Mouse (Mus musculus) brown adipose tissue, adult 24 weeks (tissue): ENCODE measurements at regions not wholly inside any gene's neighbourhood (a gene's known extent, or its start where the extent isn't known, plus 50 kb on each side); places are given as distances from the start of the nearest gene placed in this dataset.

ENCODE experiments used
- H3K27ac ChIP-seq: fragments of 200-500 bp; replicated peaks from 2 replicates; pipeline ENCODE4 v1.5.1; 2012; ENCODE audit warnings: low read depth, mild to moderate bottlenecking, low read length
- H3K4me1 ChIP-seq: fragments of 200-500 bp; 2 replicates; pipeline ENCODE4 v1.6.1; 2012; ENCODE audit warnings: low read length, mixed read lengths; ENCODE audit not compliant: control insufficient read depth, insufficient read depth, insufficient read length
- H3K4me3 ChIP-seq: fragments of 200-500 bp; 2 replicates; pipeline ENCODE4 v1.5.1; 2012; ENCODE audit warnings: low read depth, mild to moderate bottlenecking, low read length, moderate library complexity; ENCODE audit not compliant: insufficient read depth

GRCm38 (mm10) chr12:39952854-39953253 lies 85.0 kb downstream of the Arl4a start:
- Histone ChIP-seq H3K27ac (peak overlapping the region; percentile 85), H3K4me1 (peaks cover 8% of the 10 kb centered on the region)

GRCm38 (mm10) chr12:39951911-39952310 lies 85.9 kb downstream of the Arl4a start:
- H3K4me3 ChIP-seq, result no peak overlapping the region
- peaks cover 8% of the 10 kb centered on the region for H3K4me1 ChIP-seq
- H3K27ac ChIP-seq, result peak overlapping the region; percentile 88

More at GRCm38 (mm10) chr12:39952854-39953253, 85.0 kb downstream of the Arl4a start:
- no peak overlapping the region for H3K4me3 ChIP-seq

GRCm38 (mm10) chr12:39950270-39950801 lies 87.5 kb downstream of the Arl4a start:
- peaks cover 8% of the 10 kb centered on the region for H3K4me1 ChIP-seq
- no peak overlapping the region for H3K4me3 ChIP-seq

DNA sequence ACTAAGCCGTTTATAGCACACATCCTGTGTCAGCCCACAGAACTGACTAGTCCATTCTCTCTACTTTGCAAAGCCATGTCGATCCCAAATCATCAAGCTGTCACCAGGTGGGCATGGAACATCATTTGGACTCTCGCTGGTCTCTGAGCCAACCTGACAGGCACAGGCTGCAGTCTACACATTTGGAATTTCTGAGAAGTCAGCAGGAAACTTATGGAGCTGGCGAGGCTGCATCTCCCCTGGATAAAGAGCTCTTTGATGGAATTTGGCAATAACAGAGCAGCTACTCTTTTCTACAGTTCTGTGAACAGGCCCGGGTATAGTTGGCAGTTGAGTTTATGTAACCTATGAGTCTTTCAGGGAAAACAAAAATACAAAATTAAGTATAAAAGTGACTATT lies 94.9 kb downstream of the Arl4a start:
- H3K4me1 ChIP-seq, result no peaks in the 10 kb centered on the region
- H3K27ac ChIP-seq, result no peak overlapping the region
- H3K4me3 ChIP-seq, result no peak overlapping the region

More at GRCm38 (mm10) chr12:39950270-39950801, 87.5 kb downstream of the Arl4a start:
- no peak overlapping the region for H3K27ac ChIP-seq

- Histone ChIP-seq H3K4me1 (no peaks in the 10 kb centered on the region), H3K4me3 (no peak overlapping the region), H3K27ac (no peak overlapping the region)
Measured at GRCm38 (mm10) chr12:39941162-39941561, 96.7 kb downstream of the Arl4a start.

DNA sequence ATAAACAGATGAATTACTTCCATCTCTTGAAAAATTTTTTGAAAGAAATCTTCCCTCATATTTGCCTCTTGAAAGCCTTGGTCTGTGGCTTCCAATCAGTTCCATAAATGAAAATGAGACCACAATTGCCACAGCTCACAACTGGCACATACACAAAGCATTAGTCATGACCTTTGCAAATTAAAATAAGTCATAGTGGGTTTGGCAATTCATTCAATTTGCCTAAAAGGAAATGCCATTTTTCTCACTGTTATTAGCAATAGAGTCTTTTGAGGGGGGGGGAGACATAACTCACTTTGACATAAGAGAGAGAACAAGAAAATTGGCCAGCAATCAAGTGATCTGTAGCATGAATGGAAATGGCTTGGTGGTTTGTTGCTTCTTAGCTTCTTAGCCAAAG lies 98.8 kb downstream of the Arl4a start:
- Histone ChIP-seq H3K4me3 (no peak overlapping the region), H3K27ac (no peak overlapping the region), H3K4me1 (0 out of 2 replicates have a peak, but pooled peaks cover 5% of the 10 kb centered on the region)

GRCm38 (mm10) chr12:39938211-39938610 lies 99.6 kb downstream of the Arl4a start:
- 0 out of 2 replicates have a peak, but pooled peaks cover 5% of the 10 kb centered on the region for H3K4me1 ChIP-seq
- no peak overlapping the region for H3K27ac ChIP-seq
- no peak overlapping the region for H3K4me3 ChIP-seq

- H3K4me1 ChIP-seq, result 0 out of 2 replicates have a peak, but pooled peaks cover 5% of the 10 kb centered on the region
- H3K4me3 ChIP-seq, result no peak overlapping the region
- no peak overlapping the region for H3K27ac ChIP-seq
Measured at GRCm38 (mm10) chr12:39936331-39936730, 101.5 kb downstream of the Arl4a start.

DNA sequence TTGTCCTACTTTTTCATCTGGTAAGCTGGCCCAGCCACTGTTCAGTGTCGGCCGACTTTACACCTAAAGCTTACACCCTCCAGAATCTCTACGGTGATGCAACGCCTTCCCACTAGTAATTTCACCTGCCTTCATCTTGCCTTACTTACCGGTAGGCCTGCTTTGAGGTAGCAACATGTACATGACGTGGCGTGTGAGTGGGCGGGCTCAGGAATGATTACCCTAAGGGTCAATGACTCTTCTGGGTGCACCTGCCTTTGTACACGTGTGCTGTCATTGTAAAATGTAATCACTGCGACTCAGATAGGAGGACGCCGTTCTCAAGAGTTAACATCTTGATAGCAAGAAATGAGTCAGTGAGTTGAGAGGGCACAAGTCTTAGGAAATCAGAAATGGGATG lies 102.0 kb downstream of the Arl4a start:
- H3K27ac ChIP-seq, result no peak overlapping the region
- no peak overlapping the region for H3K4me3 ChIP-seq

GRCm38 (mm10) chr12:39934877-39935276 lies 102.9 kb downstream of the Arl4a start:
- 0 out of 2 replicates have a peak, but pooled peaks cover 5% of the 10 kb centered on the region for H3K4me1 ChIP-seq
- H3K4me3 ChIP-seq, result no peak overlapping the region
- no peak overlapping the region for H3K27ac ChIP-seq

More for the DNA sequence above, 102.0 kb downstream of the Arl4a start:
- 0 out of 2 replicates have a peak, but pooled peaks cover 5% of the 10 kb centered on the region for H3K4me1 ChIP-seq

GRCm38 (mm10) chr12:39931251-39931650 lies 106.6 kb downstream of the Arl4a start:
- Histone ChIP-seq H3K4me1 (0 out of 2 replicates have a peak, but pooled peaks cover 5% of the 10 kb centered on the region), H3K27ac (no peak overlapping the region), H3K4me3 (no peak overlapping the region)

DNA sequence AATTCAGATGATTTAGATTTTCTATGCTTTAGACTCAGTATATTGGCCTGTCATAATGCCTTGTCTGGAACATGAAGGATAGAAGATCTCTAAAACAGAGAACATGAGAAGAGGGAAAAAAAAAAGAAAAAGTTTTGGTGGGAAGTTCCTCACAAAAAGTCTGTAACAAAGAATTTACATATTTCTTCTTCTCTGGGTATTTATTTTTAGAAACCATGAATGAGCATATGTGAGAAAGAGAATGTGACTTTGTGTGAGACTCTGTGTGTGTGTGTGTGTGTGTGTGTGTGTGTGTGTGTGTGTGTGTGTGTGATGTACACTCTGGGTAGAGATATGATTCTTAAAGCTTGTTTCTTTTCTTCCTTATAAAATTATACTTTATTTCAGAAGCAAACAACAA lies 109.9 kb downstream of the Arl4a start:
- H3K4me3 ChIP-seq, result no peak overlapping the region
- no peaks in the 10 kb centered on the region for H3K4me1 ChIP-seq
- H3K27ac ChIP-seq, result no peak overlapping the region

DNA sequence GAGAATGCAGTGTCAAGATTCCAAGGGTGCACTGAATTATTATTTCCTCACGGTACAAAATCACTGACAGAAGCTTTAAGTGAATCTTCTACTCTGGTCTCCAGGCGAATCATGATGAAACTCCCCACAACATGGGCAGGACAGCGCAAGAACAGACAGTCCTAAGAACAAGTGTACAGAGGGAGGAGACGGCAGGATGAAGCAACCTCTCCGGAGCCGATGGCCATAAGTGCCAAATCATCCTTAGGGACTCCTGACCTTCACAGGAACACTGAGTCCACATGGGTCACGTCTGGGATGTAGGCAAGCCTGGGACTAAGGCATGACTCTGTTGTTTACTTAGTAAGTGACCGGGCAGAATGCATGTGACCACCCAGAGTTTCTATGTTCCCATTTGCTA lies 110.8 kb downstream of the Arl4a start:
- Histone ChIP-seq H3K4me3 (no peak overlapping the region), H3K4me1 (no peaks in the 10 kb centered on the region), H3K27ac (peak overlapping the region; percentile 65)

- no peaks in the 10 kb centered on the region; the same call in 1 of the 2 replicates for H3K4me1 ChIP-seq
- no peak overlapping the region for H3K4me3 ChIP-seq
- H3K27ac ChIP-seq, result no peak overlapping the region
Measured at GRCm38 (mm10) chr12:39921481-39921880, 116.3 kb downstream of the Arl4a start.

- H3K4me3 ChIP-seq, result no peak overlapping the region
- H3K4me1 ChIP-seq, result no peaks in the 10 kb centered on the region; the same call in 1 of the 2 replicates
- no peak overlapping the region; the same call in 1 of the 2 replicates for H3K27ac ChIP-seq
Measured at GRCm38 (mm10) chr12:39920466-39920913, 117.3 kb downstream of the Arl4a start.

- Histone ChIP-seq H3K4me1 (no peaks in the 10 kb centered on the region; the same call in 1 of the 2 replicates), H3K4me3 (no peak overlapping the region), H3K27ac (no peak overlapping the region)
Measured at GRCm38 (mm10) chr12:39919909-39920308, 117.9 kb downstream of the Arl4a start.
